Mouse (Mus musculus) heart, adult 2 months (tissue): Measurements from ENCODE around the gene Kansl1. TPM values are rescaled to one million over a fixed set of nuclear protein-coding genes. Genes with fewer than 3 reads are reported as not detected.

Experiments used
- DNase-seq, 2 experiments: peaks; one replicate each; pipeline ENCODE4 v3.0.0; 2021
- H3K27ac ChIP-seq: fragments of 200-600 bp; 2 replicates; pipeline ENCODE4 v1.8.1; 2022
- H3K27me3 ChIP-seq: fragments of 200-500 bp; 2 replicates; pipeline ENCODE4 v1.6.1; 2012; ENCODE audit warnings: mild to moderate bottlenecking, low read length, inconsistent platforms, mixed read lengths; ENCODE audit not compliant: control insufficient read depth, insufficient read depth
- H3K36me3 ChIP-seq: fragments of 200-500 bp; 2 replicates; pipeline ENCODE4 v1.6.1; 2012; ENCODE audit warnings: low read length, inconsistent platforms; ENCODE audit not compliant: control insufficient read depth, insufficient read depth
- H3K4me1 ChIP-seq: fragments of 200-500 bp; 2 replicates; pipeline ENCODE4 v1.6.1; 2011; ENCODE audit warnings: low read length; ENCODE audit not compliant: control insufficient read depth, insufficient read depth
- H3K4me3 ChIP-seq: fragments of 200-600 bp; 2 replicates; pipeline ENCODE4 v1.8.1; 2022
- H3K79me2 ChIP-seq: fragments of 200-500 bp; replicated peaks from 2 replicates; pipeline ENCODE4 v1.6.1; 2012; ENCODE audit warnings: mild to moderate bottlenecking, inconsistent platforms, low read length, moderate library complexity, mixed read lengths; ENCODE audit not compliant: control insufficient read depth, insufficient read depth
- H3K9ac ChIP-seq: fragments of 200-500 bp; 2 replicates; pipeline ENCODE4 v1.6.1; 2012; ENCODE audit warnings: low read depth, mild to moderate bottlenecking, control low read depth, inconsistent platforms, low read length, mixed read lengths
- CTCF ChIP-seq: fragments of 200-600 bp; IDR thresholded peaks from 2 replicates; pipeline ENCODE4 v1.8.1; 2022; ENCODE audit warnings: antibody characterized with exemption, mild to moderate bottlenecking, moderate library complexity
- EP300 ChIP-seq: fragments of 200-500 bp; IDR thresholded peaks from 2 replicates; pipeline ENCODE4 v1.6.1; 2011; ENCODE audit warnings: low read depth, low read length, control low read depth; ENCODE audit not compliant: insufficient read depth
- POLR2A ChIP-seq: fragments of 200-500 bp; IDR thresholded peaks from 2 replicates; pipeline ENCODE4 v1.6.1; 2011; ENCODE audit warnings: mild to moderate bottlenecking, low read depth, low read length, control low read depth; ENCODE audit not compliant: insufficient read depth
- WGBS: fragments of 180-500 bp; shearing (Covaris S2); methylation state at CpG from one replicate; pipeline ENCODE4 v1.1.7; 2018; 5-methylcytosine and 5-hydroxymethylcytosine counted together
- intact Hi-C: fragments of 180-260 bp; cut with DNase I; formaldehyde crosslinking; loops from one replicate; pipeline ENCODE4 v1.15.1; 2025
- microRNA-seq, 2 experiments: library from miRNA; unstranded; fragments of <30 nt; microRNA quantifications; one replicate each; pipeline ENCODE4 v1.2.0; 2021
- polyA plus RNA-seq: library from polyadenylated mRNA; depleted of rRNA; stranded (reverse); fragments of >200 nt; gene quantifications from 2 replicates; pipeline ENCODE4 v1.2.3, GENCODE M21; 2012; rRNA removed
- total RNA-seq, 2 experiments: library from RNA; stranded (reverse); gene quantifications; 2 replicates each; pipeline ENCODE4 v1.2.3; 2021

The Kansl1 gene
- total and polyA plus RNA-seq, 3 experiments = 26.8 to 30.1 (median 27.1) TPM

- TF ChIP-seq CTCF (no peak), EP300 (no peak), POLR2A (no peak)
- intact Hi-C loops = no loop called here
- no peaks in the 10 kb centered on the region for H3K4me1 ChIP-seq
- no peaks in the 10 kb centered on the region for H3K27me3 ChIP-seq
- H3K79me2 ChIP-seq = no peaks in the 10 kb centered on the region
- H3K4me3 ChIP-seq = no peak overlapping the region
- no peaks in the 10 kb centered on the region for H3K36me3 ChIP-seq
- no peak for DNase-seq
- no peak overlapping the region for H3K9ac ChIP-seq
- no peak overlapping the region for H3K27ac ChIP-seq
- 95% methylated on average over 18 of the region's 18 CpGs for WGBS
These were observed 181.5 kb downstream of the Kansl1 start for GRCm38 (mm10) chr11:104287113-104287512.

Small RNA genes within 50 kb of the gene (microRNA-seq; reads per million reads assigned to microRNA genes)
- 0 reads per million in 2 experiments for gene Gm47315

Other genes with a start within 250 kb of the Kansl1 start
- gene Mapt, start 237.5 kb downstream of the Kansl1 start, total RNA-seq = 10 to 100 TPM; 77.9 to 91.6 TPM
- gene Mapt, start 237.5 kb downstream of the Kansl1 start, polyA plus RNA-seq = 30.1 and 40.7 TPM in 2 replicates
- 10 to 100 TPM; 23.2 to 24.6 TPM for gene Cdc27, start 81.8 kb upstream of the Kansl1 start, total RNA-seq
- 4.6 and 10.7 TPM in 2 replicates for gene Cdc27, start 81.8 kb upstream of the Kansl1 start, polyA plus RNA-seq
- 100 to 1,000 TPM; 484 to 619 TPM for gene Myl4, start 81.8 kb upstream of the Kansl1 start, total RNA-seq
- 1,288 and 1,402 TPM in 2 replicates for gene Myl4, start 81.8 kb upstream of the Kansl1 start, polyA plus RNA-seq
- 1 to 10 TPM; 2.3 to 8.1 TPM for gene Itgb3, start 139.1 kb upstream of the Kansl1 start, total RNA-seq
- gene Itgb3, start 139.1 kb upstream of the Kansl1 start, polyA plus RNA-seq = 2.7 and 3.6 TPM in 2 replicates
- gene Gm11639, start 216.8 kb upstream of the Kansl1 start, total RNA-seq = under 1 TPM; 0.02 to 0.05 TPM
- not detected in 2 replicates for gene Gm11639, start 216.8 kb upstream of the Kansl1 start, polyA plus RNA-seq